Mouse (Mus musculus): ENCODE results near the gene Gm20388. TPM values are rescaled to one million over a fixed set of nuclear protein-coding genes. Genes with fewer than 3 reads are reported as not detected.

Gene Gm20388
- total RNA-seq, 2 experiments from 2014 or later, result 1.3 to 8.5 TPM

- DNase-seq (ENCODE audit: low spot score in 2 of 2), result no peak
These were observed 512.9 kb downstream of the Gm20388 start for GRCm38 (mm10) chr8:120423576-120423975.

- DNase-seq (ENCODE audit: low spot score in 2 of 2), result no peak
These were observed 514.2 kb downstream of the Gm20388 start for GRCm38 (mm10) chr8:120424829-120425198.

GRCm38 (mm10) chr8:120425199-120425941 lies 514.7 kb downstream of the Gm20388 start:
- DNase-seq (ENCODE audit: low spot score in 2 of 2), result no peak

DNA sequence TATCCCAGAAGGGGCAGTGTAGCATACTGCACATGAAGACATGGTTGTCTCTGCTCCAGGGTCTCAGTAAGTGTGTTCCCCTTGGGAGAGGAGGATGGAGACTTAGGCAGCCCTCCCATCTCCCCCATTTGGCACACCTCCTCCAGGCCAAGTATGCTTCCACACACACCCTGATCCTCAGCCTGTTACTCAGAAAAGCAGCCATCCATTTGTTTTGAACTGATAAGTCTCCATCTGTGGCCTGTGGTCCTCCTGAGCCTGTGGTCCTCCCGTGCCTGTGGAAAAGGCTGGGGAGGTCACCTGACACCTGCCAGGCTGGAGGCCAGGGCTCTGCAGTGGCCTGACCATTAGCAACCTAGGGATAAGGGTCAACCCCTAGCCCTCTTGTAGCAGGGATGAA lies 515.5 kb downstream of the Gm20388 start:
- no peak for DNase-seq (ENCODE audit: low spot score in 2 of 2)

DNA sequence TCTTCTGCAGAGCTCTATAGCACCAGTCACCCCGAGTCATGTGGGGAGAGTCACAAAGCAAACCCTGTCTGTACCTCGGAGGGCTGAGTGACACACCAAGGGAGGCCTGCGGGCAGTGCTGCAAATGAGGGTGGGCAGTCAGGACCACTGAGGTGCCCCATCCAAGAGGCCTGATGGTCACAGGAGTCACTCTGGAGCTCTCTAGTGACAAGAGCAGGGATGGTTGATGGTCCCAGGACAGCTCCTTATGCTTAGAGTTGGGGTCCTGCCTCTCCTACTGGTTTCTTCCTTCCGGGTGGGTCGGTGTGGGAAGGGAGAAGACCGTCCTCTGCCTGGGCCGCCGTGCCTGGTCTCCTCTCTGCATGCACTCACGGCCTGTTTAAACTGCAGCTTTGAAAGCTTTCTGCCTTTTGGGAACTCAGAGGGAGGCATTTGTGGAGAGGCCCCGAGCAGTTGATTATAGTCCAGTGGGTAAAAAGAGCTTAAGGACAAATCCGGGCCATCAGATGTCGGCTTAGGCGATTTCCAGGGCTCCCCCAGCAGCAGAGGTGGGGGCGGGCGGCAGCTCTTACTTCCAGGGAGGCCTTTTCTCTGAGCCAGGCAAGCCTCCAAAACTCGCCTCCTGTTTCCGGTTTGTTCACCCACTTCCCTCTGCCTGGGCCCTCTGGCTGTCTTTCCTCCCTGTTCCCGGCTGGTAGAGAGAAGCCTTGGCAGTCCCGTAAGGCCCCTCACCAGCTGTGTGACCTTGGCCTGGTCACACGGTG lies 516.2 kb downstream of the Gm20388 start:
- peak in 1 of 2 experiments; percentile 46 for DNase-seq (ENCODE audit: low spot score in 2 of 2)

GRCm38 (mm10) chr8:120428492-120428891 lies 517.9 kb downstream of the Gm20388 start:
- DNase-seq (ENCODE audit: low spot score in 2 of 2), result no peak

DNA sequence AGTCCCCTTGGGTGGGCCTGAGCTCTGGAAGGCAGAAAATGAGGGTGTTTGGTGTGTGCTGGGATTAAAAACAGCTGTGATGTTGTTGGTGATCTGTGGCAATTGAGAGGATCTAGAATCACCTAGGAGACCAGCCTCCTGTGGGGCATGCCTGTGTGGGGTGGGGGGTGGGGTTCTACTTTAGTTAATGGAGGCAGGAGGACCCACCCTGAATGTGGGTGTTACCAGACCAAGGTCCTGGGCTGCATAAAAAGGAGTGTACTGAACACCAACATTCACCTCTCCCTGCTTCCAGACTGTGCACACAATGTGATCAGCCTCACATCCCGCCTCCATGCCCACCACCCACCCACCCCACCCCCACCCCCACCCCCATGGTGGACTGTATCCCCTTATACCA lies 518.5 kb downstream of the Gm20388 start:
- DNase-seq (ENCODE audit: low spot score in 2 of 2), result no peak

DNA sequence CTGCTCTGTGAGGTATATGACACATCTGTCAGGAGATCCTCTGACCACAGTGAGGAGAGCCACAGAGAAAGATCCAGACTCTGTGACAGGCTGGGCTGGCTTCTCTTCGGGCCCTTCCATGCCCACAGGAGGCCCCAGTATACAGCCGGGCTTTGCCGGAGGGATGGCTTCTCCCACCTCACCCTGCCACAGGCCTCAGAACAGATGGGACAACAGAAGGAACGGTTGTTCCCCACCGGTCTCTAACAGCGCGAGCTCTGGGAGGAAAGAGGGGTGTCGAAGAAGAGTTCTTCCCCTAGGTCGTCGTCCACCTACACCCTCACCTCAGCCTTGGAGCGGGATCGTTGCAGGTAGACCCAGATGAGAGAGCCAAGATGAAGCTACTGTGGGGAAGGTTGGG lies 520.4 kb downstream of the Gm20388 start:
- no peak for DNase-seq (ENCODE audit: low spot score in 2 of 2)

DNA sequence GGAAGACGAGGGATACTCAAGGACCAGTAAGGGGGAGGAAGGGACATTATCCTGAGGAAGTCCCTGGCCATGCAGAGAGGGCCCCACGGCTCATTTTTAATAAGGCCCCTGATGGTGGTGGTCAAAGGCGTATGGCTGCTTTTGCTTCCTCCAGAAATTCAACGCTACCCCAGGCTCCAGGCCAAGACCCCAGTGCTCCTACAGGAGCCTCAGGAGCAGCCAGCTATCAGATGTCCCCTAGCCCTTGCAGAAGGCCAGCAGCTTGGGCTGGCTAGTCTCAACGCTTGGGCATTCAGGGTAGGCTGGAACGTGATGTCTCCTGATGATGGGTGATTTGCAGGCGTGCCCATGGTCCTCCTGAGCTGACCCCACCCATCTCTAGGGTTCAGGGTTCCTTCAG lies 521.8 kb downstream of the Gm20388 start:
- DNase-seq (ENCODE audit: low spot score in 2 of 2), result no peak

DNA sequence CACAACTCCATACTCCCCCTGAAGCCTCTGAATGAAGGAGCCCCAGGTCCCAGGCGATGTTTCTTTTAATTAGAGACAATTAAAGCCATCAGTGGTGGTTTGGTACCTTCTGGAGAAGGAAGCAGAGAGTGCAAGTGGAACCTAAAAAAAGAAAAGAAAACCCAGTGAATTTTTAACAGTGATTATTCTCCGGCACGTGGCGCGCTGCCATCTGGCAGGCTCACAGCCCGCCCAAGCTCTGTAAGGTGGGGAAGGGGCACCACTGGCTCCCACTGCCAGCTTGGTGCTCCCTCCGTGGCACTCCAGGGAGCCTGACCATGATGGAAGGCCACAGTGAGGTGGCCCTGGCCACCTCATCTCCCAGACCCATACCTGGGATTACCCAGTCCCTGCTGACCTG lies 522.5 kb downstream of the Gm20388 start:
- no peak for DNase-seq (ENCODE audit: low spot score in 2 of 2)

- DNase-seq (ENCODE audit: low spot score in 2 of 2), result no peak
These were observed 523.1 kb downstream of the Gm20388 start for GRCm38 (mm10) chr8:120433734-120434133.

- DNase-seq (ENCODE audit: low spot score in 2 of 2), result no peak
These were observed 525.1 kb downstream of the Gm20388 start for GRCm38 (mm10) chr8:120435781-120436180.

- DNase-seq (ENCODE audit: low spot score in 2 of 2), result no peak
These were observed 525.9 kb downstream of the Gm20388 start for GRCm38 (mm10) chr8:120436491-120437030.

DNA sequence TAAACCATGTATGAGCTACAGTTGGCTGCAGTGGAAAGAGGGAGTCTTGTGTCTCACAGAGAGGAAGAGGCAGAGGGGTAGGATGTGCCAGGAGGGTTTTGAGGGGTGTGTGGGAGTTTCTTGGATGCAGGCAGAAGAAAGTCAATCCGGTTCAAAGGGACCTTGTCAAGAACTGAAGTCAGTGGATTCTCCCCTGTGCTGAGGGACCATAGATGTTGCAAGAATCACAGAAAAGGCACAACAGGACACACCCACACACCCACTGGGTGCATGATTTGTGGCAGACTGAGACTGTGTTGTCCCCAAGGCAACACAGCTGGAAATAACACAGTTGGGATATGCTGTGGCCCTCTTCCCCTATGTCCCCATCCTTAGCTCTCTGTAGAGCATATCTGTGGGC lies 526.6 kb downstream of the Gm20388 start:
- no peak for DNase-seq (ENCODE audit: low spot score in 2 of 2)

DNA sequence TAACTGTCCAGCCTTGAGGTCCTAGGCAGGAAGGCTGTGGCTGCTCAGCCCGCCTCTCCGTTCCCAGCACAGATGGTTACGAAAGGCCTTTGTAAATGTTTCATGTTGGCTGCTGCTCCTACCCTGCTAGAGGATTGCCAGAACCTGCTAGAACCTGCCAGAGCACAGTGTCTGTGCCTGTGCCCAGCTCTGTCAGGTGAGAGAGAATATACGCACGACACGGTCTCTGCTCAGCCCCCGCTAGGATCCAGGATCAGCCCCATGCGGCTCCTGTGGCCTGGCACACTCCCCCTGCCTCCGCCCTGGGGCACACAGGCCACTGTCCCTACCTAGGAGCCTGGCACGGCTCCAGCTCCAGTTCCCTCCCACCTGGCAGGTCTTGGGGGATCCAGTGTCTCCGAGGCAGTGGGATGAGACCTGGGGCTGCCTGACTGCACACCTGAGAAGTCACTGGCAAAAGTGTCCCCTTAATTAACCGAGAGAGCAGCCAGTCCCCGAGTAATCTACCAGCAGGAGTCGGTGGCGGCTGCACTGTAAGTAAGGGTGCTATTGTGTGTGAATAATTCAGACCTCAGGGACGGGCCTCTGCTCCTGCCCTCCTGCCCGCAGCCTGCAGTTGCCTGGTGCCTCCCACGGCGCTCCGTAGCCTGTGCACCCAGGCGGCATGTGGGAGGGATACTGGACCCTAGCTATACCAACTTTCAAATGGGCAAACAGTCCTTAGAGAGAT lies 527.2 kb downstream of the Gm20388 start:
- DNase-seq (ENCODE audit: low spot score in 2 of 2), result no peak

- DNase-seq (ENCODE audit: low spot score in 2 of 2), result no peak
These were observed 528.7 kb downstream of the Gm20388 start for GRCm38 (mm10) chr8:120439309-120439708.

DNA sequence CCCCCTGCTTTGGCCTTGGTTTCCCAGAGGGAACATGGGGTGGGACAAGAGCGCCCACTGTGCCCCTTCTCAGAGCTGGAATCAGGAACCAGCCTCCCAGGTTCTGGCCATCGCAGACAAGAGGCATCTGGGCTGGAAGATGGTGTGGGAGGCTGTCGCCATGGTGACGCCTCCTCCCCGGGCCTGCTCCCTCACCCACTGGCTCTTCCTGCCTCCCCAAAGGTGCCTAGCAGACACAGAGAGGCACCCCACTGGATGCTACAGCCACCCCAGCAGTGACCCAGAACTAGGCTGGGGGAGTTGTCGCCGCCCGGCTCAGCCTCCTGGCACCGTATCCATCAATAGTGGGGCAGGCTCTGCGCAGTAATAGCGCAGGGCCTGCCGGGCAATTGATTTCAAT lies 530.1 kb downstream of the Gm20388 start:
- no peak for DNase-seq (ENCODE audit: low spot score in 2 of 2)

DNA sequence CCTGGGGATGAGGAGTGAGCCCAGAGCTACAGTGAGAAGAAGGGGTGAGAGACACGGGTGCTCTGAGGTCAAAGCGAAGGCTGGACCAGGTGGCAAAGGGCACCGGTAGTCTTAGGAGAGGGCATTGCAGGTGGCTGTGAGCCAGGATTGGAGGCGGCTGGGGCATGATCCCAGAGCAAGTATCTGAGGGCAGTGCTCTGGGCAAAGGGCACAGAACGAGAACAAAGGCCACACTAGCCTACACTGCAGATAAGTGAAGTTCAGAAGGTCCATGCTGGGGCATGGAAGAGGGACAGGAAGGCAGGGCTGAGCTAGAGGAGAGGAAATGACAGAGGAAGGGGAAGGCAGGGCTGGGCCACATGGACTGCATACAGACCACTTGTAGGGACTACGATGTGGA lies 531.0 kb downstream of the Gm20388 start:
- DNase-seq (ENCODE audit: low spot score in 2 of 2), result no peak

DNA sequence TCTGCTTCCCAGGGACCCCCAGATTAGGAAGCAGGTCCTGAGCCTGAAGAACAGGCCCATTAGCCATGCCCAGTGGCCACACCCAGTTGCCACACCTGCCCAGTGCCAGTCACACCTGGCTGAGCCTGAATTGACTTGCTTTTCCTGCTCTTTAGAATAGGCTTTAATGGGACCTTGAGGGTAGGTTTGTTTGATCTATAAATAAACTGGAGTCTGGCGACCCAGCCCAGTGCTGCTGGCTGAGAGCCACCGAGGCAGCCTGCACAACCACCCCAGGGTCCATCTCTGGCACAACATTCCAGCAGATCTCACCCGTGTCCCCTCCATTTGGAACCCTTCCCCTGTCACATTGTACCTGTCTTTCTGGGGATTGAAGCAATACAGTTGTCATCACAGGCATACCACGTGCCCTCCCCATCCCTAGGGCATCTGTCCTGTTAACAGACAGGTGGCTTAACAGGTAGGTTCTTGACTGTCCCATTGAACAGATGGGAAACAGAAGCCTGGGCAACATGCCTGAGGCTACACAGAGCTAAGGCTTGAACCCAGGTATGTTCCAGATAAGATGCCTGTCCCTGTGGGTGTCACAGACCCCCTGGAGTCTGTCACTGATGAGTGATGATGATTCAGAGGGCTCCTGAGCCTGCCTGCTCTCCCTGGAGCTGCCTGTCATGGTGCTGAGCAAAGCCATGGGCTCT lies 531.8 kb downstream of the Gm20388 start:
- no peak for DNase-seq (ENCODE audit: low spot score in 2 of 2)

DNA sequence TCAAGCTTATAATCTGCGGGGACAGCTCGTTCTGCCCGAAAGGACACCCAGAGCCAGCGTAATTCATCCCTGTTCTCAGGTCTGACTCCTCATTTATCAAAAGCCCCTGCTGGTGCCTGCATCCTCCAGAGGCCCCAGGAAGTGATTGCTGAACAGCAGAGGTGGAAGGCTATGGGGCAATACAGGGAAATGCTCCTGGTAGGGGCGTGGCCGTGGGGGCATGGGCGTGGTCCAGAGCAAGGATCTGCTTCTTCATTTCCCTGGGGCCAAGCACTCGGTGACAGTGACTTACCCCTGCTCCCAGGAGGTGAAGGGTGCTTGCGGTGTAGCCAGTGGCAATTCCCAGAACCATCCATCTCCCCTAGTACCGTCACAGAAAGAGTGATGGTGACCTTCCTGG lies 534.6 kb downstream of the Gm20388 start:
- DNase-seq (ENCODE audit: low spot score in 2 of 2), result no peak

- no peak for DNase-seq (ENCODE audit: low spot score in 2 of 2)
These were observed 537.5 kb downstream of the Gm20388 start for GRCm38 (mm10) chr8:120448131-120448530.

Data from adrenal gland, adult 18-20 months (tissue).